Mouse (Mus musculus): ENCODE results near the gene Rpl22.

The Rpl22 gene

DNA sequence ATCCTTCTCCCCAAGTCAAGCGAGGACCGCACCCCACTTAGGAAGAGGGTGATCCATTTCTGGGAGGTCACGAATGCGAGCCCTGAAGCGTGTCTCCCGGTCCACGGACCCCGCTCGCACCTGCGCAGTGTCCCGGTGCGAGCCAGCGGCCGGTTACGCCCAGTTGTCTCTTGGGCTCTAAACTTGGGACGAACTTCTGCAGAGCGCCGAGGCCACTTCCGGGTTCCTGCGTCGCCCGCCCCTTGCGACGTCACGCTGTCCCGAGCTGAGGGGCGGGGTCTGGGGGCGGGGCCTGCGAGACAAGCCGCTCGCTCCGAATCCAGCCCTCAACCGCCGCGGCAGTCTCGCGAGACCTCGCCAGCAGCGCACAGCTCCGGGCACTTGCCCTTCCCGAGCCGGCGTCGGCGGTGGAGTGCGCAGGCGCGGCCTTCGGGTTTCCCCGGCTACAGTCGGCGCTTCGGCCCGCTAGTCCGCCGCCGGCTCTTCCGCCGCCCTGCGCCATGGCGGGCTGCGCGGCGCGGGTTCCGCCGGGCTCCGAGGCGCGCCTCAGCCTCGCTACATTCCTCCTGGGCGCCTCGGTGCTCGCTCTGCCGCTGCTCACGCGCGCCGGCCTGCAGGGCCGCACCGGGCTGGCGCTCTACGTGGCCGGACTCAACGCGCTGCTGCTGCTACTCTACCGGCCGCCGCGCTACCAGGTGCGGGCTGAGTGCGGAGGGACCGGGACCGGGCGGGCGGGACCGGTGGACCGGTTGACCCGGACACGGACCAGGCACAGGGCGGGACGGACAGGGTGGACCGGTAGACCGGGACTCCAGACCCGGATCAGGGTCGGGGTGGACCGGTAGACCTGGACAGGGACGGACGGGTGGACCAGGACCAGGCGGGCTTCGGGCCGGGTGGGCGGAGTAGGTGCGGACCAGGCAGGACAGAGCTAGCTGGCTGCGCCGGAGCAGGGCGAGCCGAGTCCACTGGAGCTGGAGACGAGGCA lies 28.4 kb upstream of the Rpl22 start, which contains the start of gene Icmt:
Icmt (plus strand) TSS at position 354 of the 988 bp plus-strand sequence.
- DNase-seq (ENCODE audit: low read depth, low spot score) = peak; percentile 99

DNA sequence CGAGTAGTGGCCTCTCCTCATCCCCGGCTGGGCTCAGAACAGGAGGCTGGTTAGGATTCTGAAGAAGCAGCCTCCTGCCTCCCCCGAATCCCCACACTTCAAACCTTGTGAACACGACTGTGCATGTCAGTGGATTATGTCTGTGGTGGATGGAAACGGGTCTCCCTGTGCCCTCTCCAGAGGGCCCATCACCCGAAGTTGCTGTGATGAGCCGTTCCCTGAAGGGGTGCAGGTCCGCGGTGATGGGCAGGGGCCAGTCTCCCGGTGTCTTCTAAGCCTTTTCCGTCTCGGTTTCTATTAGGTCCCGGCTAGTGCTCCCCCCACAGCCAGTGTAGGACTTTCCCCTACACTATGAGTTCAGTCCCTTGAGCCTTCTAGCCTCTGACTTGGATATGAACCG lies 26.7 kb upstream of the Rpl22 start:
- DNase-seq (ENCODE audit: low read depth, low spot score) = no peak

DNA sequence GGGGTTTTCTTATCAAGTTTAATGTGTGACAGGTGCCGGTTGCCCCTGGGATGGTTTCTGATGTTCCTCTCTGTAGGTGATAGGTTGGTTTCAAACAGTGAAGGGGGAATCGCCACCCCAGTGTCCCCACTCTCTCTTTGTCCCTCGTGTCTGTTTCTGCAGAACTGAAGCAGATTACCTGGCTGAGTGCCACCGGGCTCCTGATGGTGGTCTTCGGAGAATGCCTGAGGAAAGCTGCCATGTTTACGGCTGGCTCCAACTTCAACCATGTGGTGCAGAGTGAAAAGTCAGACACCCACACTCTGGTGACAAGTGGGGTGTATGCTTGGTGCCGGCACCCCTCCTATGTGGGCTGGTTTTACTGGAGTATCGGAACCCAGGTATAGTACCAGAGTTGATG lies 25.2 kb upstream of the Rpl22 start:
- no peak for DNase-seq (ENCODE audit: low read depth, low spot score)

DNA sequence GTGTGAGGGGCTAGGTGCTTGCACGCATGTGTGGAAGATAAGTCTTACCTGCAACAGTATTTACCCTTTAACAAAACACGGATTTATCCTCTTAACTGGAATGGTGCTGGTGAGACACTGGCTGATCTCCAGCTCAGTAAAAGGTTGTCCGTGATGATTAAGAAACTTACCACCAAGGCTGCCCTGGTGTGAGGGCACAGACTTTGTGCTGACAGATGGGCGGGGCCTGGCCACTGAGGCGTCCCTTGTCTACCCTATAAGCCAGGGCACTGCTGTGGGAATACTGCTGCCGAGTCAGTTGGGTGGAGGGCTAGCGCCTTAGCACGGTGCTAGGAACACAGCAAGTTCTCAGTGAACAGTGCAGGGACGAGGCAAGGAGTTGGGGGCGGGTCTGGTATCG lies 23.5 kb upstream of the Rpl22 start:
- DNase-seq (ENCODE audit: low read depth, low spot score) = no peak

DNA sequence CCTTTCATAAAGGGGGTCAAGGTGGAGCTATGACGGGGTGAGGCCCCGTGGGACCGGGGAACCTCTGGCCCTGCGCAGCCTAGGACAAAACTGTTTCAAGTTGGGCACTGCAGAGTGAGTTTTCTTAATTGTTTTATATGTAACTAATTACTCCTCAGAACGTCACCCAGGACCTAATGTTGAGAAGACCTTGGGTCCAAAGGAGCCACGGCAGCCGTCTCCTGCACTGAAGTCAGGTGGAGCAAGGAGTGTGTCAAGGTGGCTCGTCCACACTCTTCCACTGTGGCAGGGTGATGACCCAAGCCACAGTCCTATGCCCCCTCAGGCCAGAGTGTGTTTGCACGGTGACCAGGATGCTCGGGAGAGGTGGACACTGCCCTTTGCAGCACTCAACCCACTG lies 22.4 kb upstream of the Rpl22 start:
- no peak for DNase-seq (ENCODE audit: low read depth, low spot score)

DNA sequence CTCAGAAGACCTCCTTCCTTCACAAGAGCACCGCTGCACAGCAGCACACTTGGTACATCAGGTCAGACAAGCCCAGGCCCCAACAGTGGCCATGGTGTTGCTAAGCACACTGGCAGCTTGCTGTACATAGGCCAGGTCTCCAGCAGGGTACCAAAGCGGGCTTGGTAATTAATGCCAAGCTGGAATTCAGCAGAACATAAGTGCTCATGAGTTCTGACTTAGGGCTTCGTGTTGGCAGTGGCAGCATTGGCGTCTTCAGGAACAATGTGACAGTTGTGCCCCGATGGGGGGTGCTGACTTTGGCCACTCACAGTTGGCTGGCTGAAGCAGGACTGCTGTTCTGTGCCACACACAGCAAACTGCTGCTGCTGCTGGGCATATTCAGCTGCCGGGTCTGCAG lies 20.9 kb upstream of the Rpl22 start:
- peak; percentile 58 for DNase-seq (ENCODE audit: low read depth, low spot score)

DNA sequence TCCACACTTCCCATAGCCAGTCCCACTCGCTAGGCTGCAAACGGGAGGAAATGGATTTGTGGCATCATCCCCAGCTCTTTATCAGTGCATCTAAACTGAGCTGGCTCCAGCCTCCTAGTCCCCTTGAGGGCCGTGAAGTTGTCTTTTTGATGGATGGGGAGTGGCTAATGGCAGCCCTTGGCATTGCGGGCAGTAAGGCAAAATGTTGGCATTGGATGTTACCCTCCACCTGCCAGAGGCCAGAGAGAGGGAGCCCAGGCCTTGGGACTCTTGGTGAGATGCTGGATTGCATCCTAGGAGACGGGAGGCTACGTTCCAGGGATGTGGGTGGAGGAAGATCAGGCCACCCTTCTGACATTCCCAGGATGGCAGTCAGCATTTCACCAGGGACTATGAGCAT lies 19.6 kb upstream of the Rpl22 start:
- no peak for DNase-seq (ENCODE audit: low read depth, low spot score)

DNA sequence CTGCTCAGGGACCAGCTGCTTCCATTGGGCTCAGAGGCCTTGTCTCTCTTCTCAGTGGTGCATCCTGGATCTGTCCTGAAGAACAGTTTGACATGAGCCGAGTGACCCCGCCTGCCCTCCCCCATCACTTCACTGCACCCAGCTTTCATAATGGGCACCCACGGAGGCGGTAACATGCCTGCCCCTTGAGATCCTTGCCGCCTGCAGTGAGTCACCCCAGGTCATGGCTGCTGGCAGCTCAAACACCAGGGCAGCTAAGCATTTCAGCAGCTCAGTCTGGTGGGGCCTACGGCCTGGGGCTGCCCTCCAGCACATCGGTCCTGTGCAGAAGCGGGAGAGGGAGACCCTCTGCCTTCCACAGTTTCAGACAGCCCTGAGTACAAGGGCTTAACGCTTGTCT lies 18.0 kb upstream of the Rpl22 start:
- no peak for DNase-seq (ENCODE audit: low read depth, low spot score)

DNA sequence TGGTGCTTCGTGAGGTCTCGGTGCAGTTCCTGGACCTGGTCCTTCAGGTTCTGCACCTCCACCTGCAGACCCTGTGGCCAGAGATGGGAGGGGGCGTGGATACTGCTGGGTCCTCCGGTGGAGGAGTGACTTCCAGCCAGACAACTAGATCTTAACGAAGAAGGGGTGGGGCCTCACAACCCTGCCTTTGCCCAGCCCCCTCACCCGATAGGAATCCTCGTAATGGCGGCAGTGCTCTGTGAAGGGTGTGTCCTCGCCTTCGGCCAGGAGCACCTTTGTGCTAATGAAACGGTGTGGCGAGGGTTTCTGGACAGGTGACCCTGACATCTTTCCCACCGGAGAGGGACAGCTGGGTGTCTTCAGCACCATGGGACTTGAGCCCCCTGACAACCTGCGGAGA lies 13.4 kb upstream of the Rpl22 start:
- no peak for DNase-seq (ENCODE audit: low read depth, low spot score)

DNA sequence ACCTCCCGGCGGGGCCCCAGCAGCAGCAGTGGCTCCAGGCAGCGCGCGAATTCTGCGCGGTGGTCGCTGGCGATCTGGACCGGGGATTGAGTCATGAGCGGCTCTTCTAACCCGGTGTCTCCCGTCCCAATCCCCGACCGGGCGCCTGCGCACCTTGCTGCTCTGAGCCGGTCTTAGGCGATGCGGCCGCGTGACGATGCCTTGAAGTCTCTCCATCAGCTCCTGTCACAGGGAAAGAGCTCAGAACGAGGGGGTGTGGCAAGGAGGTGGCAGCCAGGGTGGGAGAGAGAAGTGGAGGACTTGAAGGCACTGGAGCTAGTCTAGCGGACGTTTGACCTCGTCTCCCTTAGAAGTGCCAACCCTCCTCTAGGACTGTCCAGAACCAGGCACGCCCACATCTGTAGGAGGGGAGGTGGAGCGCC lies 12.3 kb upstream of the Rpl22 start:
- peak; percentile 60 for DNase-seq (ENCODE audit: low read depth, low spot score)

DNA sequence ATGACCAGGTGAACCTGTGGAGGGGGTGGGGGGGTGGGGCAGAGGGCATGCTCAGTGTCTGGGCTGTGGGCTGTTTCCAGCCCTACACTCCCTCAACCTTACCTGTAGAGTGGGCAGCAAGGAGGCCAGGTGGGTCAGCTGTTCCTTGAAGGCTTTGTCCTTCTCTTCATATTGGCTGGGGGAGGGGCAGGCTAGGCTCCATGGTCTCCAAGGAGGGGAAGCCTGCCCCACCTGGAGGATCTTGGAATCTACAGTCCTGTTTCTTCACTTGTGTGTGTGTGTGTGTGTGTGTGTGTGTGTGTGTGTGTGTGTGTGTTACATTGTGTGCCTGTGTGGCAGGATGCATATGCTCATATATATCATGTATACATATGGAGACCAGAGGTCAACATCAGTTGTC lies 11.6 kb upstream of the Rpl22 start:
- peak; percentile 64 for DNase-seq (ENCODE audit: low read depth, low spot score)

DNA sequence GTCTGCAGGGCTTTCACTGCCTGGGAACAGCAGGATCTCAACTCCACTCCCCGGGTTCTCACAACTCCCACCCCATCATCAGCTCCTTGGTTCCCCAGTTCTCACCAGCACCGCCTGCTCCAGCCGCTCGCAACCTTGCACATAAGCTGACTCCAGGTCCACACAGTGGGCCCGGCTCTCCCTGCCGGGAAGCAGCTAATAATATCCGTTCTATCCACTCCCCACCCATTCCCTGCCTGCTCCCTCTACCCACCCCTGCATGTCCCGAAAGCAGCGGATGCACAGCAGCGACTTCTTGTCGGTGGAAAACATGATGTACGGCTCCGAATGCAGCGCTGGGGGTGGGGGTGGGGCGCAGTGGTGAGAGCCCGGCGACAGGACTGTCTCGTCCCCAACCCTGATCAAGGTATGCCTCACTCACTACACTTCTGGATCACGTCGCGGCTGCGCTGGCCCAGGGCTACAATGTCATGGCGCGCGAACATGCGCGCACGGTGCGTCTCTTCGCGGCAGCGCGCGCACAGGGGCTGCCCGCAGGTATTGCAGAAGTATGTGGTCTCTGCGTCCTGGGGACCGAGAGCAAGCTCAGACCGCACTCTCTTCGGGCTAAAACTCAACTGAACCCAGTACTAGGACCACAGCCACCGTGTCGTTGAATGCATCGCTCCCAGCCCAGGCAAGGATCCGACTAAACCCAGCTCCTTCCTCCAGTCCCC lies 9.9 kb upstream of the Rpl22 start:
- peak; percentile 57 for DNase-seq (ENCODE audit: low read depth, low spot score)

DNA sequence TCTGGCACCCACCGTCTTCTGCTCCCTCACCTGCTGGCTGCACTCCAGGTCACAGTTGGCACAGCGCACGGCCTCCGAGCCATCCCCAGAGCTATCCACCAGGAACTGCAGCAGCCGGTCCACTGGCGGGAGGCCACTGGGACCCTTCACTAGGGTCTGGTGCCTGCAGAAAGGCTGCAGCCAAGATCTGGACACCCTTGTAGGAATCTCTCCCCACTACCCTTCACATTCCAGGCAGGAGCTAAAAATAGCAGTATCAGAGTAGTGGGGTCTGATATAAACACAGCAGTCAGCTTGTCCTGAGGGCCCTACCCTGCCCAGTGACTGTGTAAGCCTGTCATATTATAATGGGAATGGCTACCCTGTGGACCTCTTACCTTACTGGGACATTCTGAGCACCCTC lies 7.9 kb upstream of the Rpl22 start:
- no peak for DNase-seq (ENCODE audit: low read depth, low spot score)

DNA sequence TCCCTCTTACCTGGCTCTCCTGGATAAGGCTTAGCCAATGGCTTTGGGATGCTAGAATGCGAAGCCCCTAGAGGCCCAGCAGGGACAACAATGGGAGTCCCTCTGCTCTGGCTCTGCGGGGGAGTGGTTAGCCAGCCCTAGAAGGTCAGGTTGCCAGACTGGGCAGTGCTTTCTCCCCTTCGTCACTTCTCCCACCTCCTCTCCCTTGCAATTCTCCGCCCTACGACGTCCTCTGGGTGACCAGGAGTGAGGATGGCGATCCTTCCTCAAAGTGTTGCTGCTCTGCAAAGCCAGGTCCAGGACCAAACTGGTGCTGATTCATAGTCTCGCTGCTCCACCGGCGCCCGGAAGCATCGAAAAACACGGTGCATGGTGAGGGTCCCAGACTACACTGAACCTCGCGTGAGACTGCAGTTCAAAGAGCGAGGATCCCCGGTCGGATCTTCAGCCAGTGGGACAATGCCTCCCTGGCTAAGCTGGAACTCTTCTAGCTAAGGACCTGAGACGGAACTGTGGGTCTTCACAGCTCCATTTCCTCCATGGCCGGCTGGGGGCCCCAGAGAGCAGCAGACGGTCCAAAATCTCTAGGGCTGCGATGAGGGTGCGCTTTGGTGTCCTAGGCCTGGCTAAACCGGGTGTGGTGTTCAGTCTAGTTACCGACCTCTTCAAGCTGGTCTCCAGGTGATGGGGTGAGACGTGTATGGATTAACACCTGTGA lies 6.9 kb upstream of the Rpl22 start, which contains the start of gene Rnf207:
Rnf207 (minus strand) TSS at position 477 of the 718 bp plus-strand sequence.
- peak; percentile 68 for DNase-seq (ENCODE audit: low read depth, low spot score)

DNA sequence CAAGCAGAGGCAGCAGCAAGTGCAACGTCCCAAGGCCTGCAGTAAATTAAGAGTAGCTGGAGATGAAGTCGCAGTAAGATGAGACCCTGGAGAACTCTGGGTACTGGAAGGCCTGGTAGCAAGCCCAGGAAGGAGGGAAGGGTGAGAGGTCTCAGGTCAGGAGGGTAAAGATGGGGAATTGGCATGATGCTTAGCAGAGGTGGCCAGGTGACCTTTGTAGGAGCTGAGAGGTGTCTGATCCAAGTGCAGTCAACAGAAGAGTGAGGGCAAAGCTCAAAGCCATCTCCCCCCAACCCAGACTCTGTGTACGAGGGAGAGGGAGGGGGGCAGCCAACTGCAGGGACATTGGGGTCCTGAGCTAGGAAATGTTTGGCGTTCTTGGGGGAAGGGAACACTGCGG lies 4.1 kb upstream of the Rpl22 start:
- no peak for DNase-seq (ENCODE audit: low read depth, low spot score)

DNA sequence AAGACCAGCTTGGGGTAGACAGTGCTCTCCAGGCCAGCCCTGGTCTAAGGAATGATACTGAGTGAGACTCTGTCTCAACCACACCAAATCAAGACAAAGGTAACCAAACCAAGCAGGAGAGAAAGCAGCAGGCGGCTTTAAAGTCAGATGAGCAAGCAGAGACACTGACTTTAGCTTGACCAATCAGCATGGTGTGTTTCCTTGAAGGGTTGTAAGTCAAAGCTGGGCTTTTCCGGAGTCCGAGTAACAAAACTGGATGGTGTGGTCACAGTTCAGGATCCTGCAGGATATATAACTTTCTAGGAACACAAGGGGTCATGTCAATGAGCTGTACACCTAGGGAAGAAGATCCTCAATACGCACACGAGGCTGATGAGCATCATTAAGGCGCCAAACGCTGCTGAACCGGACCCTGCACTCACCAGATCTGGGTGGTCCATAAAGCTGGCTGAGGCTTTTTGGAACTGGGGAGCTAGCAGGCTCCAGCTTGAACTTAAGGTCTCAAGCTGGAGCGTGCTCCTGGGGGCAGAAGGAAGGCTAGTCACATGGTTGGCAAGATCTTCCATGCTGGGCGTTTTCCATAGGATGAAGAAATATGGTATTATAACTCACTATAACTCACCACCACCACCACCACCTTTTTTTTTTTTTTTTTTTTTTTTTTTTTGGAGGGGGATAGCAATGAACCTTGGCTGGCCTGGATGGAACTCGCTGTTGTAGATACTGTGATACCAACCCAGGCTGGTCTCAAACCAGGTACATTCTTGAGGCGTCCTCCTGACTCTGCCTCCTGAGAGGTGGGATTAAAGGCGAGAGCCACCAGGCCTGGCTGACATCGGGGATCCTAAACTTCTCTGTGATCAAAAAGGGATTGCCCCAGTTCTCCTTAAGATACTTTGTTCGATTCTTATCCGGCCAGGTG lies 640 bp upstream of the Rpl22 start:
- DNase-seq (ENCODE audit: low read depth, low spot score) = no peak

DNA sequence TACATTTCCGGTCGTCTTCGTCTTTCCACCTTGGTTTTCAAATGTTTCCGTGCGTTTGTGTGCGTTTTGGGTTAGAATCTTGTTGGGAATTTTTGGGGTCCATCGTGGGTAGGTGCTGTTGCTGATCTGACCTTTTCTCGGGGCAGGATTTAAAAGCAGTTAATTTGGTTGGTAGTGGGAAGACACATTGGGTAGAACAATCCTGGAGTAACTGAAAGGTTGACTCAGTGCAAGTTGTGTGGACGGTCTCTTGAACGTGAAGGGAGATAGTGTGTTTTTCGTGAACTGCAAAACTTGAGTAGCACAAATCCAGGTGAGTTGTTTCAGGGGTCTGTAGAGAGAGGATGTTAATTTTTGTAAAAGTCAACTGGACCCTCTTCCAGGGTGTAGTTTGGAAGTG lies 1.0 kb downstream of the Rpl22 start:
- DNase-seq (ENCODE audit: low read depth, low spot score) = no peak

DNA sequence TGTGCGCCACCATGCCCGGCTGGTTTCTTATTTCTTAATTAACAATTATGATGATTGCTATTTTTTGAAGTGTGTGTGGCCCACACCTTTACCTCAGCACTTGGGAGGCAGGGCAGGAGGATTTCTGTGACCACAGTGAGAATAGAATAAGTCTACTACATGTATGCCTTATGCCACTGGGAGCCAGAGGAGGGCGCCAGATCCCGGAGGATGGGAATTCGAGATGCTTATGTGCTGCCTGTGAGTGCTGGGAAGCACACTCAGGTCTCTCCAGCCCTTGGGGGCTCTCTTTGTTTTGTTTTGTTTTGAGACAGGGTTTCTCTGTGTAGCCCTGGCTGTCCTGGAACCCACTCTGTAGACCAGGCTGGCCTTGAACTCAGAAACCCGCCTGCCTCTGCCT lies 3.1 kb downstream of the Rpl22 start:
- DNase-seq (ENCODE audit: low read depth, low spot score) = peak; percentile 58

DNA sequence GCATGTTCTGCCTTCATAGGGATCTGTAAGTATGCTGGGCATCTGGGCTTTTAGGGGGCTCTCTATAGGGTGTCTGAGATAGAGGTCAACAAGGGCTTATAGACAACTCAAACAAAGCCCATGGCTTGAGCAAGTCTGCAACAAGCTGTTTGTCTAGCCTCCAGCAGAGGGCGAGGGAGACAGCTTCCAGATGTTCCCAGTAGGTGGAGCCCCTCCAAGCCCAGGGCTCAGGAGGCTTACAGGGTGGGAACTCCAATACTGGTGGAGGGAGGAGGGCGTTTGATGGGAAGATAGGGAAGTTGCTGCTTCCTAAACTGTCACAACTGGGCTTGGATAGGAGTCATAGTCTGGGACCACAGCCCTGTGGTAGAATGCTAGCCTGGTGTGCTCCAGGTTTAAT lies 7.4 kb downstream of the Rpl22 start:
- DNase-seq (ENCODE audit: low read depth, low spot score) = peak; percentile 88

DNA sequence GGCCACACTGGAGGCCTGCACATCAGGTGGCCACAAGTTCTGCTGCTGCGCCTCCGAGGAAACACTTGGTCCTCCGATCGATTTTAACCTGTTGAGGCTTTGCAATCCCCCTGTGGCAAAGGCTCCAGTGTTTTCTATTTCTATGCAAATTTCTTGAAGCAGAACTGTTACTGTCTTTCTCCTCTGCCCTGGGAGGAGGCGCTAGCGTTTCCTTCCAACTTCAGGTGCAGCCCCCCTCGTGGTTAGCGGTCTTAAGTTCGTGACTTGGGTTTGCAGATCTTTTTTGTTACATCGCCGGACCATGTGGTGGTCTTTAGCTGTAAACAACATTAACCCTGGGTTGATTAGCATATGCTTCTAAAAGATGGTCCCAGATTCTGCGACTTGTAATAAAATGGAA lies 8.0 kb downstream of the Rpl22 start:
- no peak for DNase-seq (ENCODE audit: low read depth, low spot score)

DNA sequence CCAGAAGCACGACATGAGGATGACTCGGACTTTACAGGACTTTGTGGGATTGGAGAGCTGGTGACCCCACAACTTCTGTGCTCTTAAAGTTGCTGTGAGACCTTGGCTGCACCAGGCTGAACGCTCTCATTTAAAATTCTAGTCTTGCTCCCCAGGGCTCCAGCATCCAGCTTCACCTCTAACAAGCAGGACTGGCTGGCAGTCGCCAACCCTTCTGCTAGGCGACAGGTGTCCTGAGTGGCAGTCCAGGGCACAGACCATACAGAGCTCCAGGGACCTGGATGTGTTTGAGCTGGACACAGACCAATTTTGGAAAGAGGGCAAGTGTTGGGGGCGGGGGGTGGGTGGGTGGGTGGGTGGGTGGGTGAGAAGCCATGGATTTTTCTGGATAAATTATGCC lies 12.2 kb downstream of the Rpl22 start:
- DNase-seq (ENCODE audit: low read depth, low spot score) = no peak

Measured in brain, adult 2 months (tissue).